In genomic region chr17:30046654-30047053, GRCm38 (mm10) we compare ENCODE assay signal across 15 mouse cellular contexts. TPM values are rescaled to one million over a fixed set of nuclear protein-coding genes. Genes with fewer than 3 reads are reported as not detected.
DNase-seq lines count a peak whose midpoint lies in the region.
"Had no signal": no experiment of that assay in that cellular context is flagged by ENCODE, and none has a peak within 500 bp of the region (broad histone marks: within the 10 kb centered on the region; RNA-seq: fewer than 3 reads in every experiment).

No protein-coding gene starts in this region.

- DNase-seq in heart, adult 11 months: peak; percentile 62
- DNase-seq in heart, postnatal 10 days: no peak
- DNase-seq in CD4-positive helper T cell, adult 2 months (ENCODE audit: low read depth, low spot score): peak; percentile 65
- peak; percentile 68 for DNase-seq in T-cell, adult 2 months (ENCODE audit: low spot score)
- peak; percentile 80 for DNase-seq in naive thymus-derived CD4-positive, alpha-beta T cell, adult 2 months (ENCODE audit: low read depth)
- no peak for DNase-seq in ovary, postnatal 10 days (ENCODE audit: low spot score)
- DNase-seq in gastrocnemius, postnatal 4 days (ENCODE audit: low spot score in 2 of 2): no peak
- DNase-seq: adrenal gland, postnatal 14 days; B cell, adult 2 months; cerebellum, adult 11-12 months; cerebellum, adult 9-10 months; cerebellum, postnatal 25 days; forebrain, postnatal 0 days; gastrocnemius, postnatal 14 days; heart, postnatal 4 days had no signal

- intact Hi-C loops in heart, postnatal 10 days (cut with DNase I): no loop called here

RNA-seq across cellular contexts. Expression of gene Zfand3, which starts 42.1 kb away (rescaled TPM):
- total RNA-seq in heart, postnatal 10 days (2021): 100 to 1,000 TPM; 137 to 138 TPM
- 100 to 1,000 TPM; 122 to 139 TPM for total RNA-seq in gastrocnemius, postnatal 4 days (2021)

Comparison
In these comparisons a context has a peak if more than half of its experiments do, and no peak if none do; other contexts are left out.
1. DNase-seq: peak in heart, adult 11 months (single experiment), CD4-positive helper T cell, adult 2 months (single experiment), T-cell, adult 2 months (single experiment) and naive thymus-derived CD4-positive, alpha-beta T cell, adult 2 months (single experiment); none in heart, postnatal 10 days (0 of 2), ovary, postnatal 10 days (single experiment) and gastrocnemius, postnatal 4 days (0 of 2).